Mouse (Mus musculus) kidney, embryonic 15.5 days (tissue): Measurements from ENCODE around the gene Il1r1. TPM values are rescaled to one million over a fixed set of nuclear protein-coding genes. Genes with fewer than 3 reads are reported as not detected.

Experiments used
- ATAC-seq: fragments of 200-750 bp; cut with Nextera tagmentation; replicated peaks from 2 replicates; pipeline ENCODE4 v1.8.0; 2017; ENCODE audit warnings: moderate TSS enrichment; ENCODE audit not compliant: low FRiP score
- H3K27ac ChIP-seq: fragments of 300-500 bp; sonication (generic); 2 replicates; pipeline ENCODE4 v1.5.1; 2015; ENCODE audit warnings: mild to moderate bottlenecking, inconsistent platforms
- H3K27me3 ChIP-seq: fragments of 300-500 bp; sonication (generic); 2 replicates; pipeline ENCODE4 v1.6.1; 2015; ENCODE audit warnings: inconsistent platforms
- H3K36me3 ChIP-seq: fragments of 300-500 bp; sonication (generic); 2 replicates; pipeline ENCODE4 v1.6.1; 2015; ENCODE audit warnings: inconsistent platforms
- H3K4me1 ChIP-seq: fragments of 300-500 bp; sonication (generic); 2 replicates; pipeline ENCODE4 v1.6.1; 2015; ENCODE audit warnings: inconsistent platforms
- H3K4me2 ChIP-seq: fragments of 300-500 bp; sonication (generic); 2 replicates; pipeline ENCODE4 v1.6.1; 2015; ENCODE audit warnings: moderate library complexity, mild to moderate bottlenecking, inconsistent platforms
- H3K4me3 ChIP-seq: fragments of 300-500 bp; sonication (generic); replicated peaks from 2 replicates; pipeline ENCODE4 v1.5.1; 2015; ENCODE audit warnings: mild to moderate bottlenecking, inconsistent platforms
- H3K9ac ChIP-seq: fragments of 300-500 bp; sonication (generic); 2 replicates; pipeline ENCODE4 v1.6.1; 2015; ENCODE audit warnings: mild to moderate bottlenecking, inconsistent platforms
- H3K9me3 ChIP-seq: fragments of 300-500 bp; sonication (generic); replicated peaks from 2 replicates; pipeline ENCODE4 v1.6.1; 2016; ENCODE audit warnings: inconsistent platforms
- WGBS: fragments of 180-500 bp; shearing (Covaris S2); methylation state at CpG from one replicate; pipeline ENCODE4 v1.1.7; 2015; ENCODE audit warnings: mixed read lengths; 5-methylcytosine and 5-hydroxymethylcytosine counted together
- polyA plus RNA-seq: library from polyadenylated mRNA; unstranded; fragments of >200 nt; fragmentation: Nextera tagmentation; extraction: Ambion mirVana; gene quantifications from 2 replicates; pipeline ENCODE4 v1.2.1, GENCODE M21; 2015

The Il1r1 gene
- polyA plus RNA-seq, 1 experiment from 2014 or later: 4.6 TPM

DNA sequence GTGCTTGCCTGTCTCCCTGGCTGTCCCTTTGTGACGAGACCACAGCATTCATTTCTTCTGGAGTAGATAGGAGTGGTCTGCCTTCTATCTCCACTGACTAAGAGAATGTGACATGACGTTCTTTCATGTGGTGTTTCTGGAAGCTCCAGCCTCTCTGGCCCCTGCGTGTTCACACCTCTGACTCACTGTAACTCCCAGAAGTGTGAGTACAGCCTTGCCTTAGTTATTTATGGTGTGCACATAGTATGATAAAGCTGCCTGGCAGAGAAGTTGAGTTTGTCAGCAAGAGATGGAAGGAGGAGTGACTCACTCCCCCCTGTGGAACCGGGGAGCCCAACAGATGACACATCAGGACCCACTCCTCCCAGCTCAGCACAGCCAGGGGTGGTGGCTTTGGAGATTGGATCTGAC lies 133.9 kb downstream of the Il1r1 start:
- Histone ChIP-seq H3K9me3 (no peaks in the 10 kb centered on the region), H3K4me2 (no peak overlapping the region), H3K27ac (no peak overlapping the region), H3K9ac (no peak overlapping the region), H3K36me3 (no peaks in the 10 kb centered on the region), H3K27me3 (no peaks in the 10 kb centered on the region), H3K4me1 (peaks cover 6% of the 10 kb centered on the region; the same call in 1 of the 2 replicates), H3K4me3 (no peak overlapping the region)
- ATAC-seq: 0 out of 2 replicates have a peak, but pooled peaks have one; percentile 49
- 66% methylated on average over 4 of the region's 4 CpGs for WGBS

DNA sequence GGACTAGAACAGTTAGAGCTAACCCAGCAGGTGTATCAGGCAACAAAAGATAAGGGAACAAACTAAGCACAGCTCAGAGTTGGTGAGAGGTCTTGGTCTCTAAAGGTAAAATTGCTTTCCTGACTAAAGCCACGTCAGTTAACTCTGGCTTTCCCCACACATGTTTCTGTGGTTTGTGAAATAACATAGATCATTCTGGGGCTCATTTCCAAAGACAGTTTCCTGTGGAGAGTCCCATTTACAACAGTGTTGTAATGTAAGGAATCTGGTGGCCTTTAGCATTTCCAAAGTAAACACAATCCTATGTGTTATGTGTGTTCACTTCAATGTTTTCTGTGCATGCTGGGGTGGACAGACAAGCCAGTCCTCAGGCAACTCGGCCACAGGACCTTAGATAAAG lies 134.9 kb downstream of the Il1r1 start:
- H3K36me3 ChIP-seq: no peaks in the 10 kb centered on the region
- H3K4me1 ChIP-seq: peaks cover 6% of the 10 kb centered on the region; the same call in 1 of the 2 replicates
- no peaks in the 10 kb centered on the region for H3K27me3 ChIP-seq
- 44% methylated on average over 2 of the region's 2 CpGs for WGBS
- no peak overlapping the region for H3K4me3 ChIP-seq
- H3K9me3 ChIP-seq: no peaks in the 10 kb centered on the region
- H3K9ac ChIP-seq: no peak overlapping the region
- no peak overlapping the region for H3K27ac ChIP-seq
- no peak overlapping the region for H3K4me2 ChIP-seq
- no peak for ATAC-seq

DNA sequence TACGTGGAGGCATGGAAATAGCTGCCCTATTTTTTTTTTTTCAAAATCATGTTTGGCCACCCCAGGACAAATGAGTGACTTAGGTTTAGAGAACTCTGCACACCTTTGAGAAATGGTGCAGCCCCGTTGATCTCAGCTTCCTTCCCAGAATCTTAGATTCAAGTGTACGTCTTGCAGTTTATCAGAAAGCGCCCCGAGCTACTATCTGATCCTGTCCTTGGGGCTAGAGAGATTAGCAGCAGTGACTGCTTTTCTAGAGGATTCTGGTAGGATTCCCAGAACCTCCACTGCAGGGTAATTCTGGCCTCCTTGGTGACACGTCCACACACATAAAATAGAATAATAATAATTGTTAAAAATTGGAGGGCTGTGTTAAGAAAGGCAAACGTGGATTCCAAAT lies 136.1 kb downstream of the Il1r1 start:
- Histone ChIP-seq H3K27me3 (no peaks in the 10 kb centered on the region), H3K4me3 (no peak overlapping the region), H3K9me3 (no peaks in the 10 kb centered on the region), H3K27ac (no peak overlapping the region), H3K4me1 (peaks cover 6% of the 10 kb centered on the region; the same call in 1 of the 2 replicates), H3K4me2 (no peak overlapping the region), H3K36me3 (no peaks in the 10 kb centered on the region), H3K9ac (no peak overlapping the region)
- 88% methylated on average over 7 of the region's 7 CpGs for WGBS
- ATAC-seq: no peak

DNA sequence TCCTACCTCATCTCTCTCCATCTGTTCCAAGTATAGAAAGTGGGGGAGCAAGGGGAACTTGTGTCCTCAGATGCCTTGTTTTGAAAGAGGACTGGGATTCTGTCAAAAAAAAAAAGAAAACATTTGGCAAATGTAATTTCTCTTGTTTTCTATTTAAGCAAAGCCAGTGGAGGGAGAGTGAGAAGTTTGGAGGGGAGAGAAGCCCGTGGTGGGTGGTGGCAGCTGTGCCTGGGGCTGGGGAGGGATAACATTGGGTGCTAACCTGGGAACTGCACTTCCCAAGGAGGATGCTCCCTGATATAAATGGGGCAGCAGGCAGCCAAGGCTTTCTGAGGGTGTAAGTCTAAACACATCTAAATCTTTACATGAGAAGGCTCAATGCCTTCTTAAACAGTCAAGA lies 136.7 kb downstream of the Il1r1 start:
- no peak for ATAC-seq
- WGBS: 85% methylated on average over 1 of the region's 1 CpGs
- Histone ChIP-seq H3K9ac (no peak overlapping the region), H3K4me2 (no peak overlapping the region), H3K9me3 (no peaks in the 10 kb centered on the region), H3K4me1 (peaks cover 6% of the 10 kb centered on the region; the same call in 1 of the 2 replicates), H3K27me3 (no peaks in the 10 kb centered on the region), H3K27ac (no peak overlapping the region), H3K4me3 (no peak overlapping the region), H3K36me3 (no peaks in the 10 kb centered on the region)

DNA sequence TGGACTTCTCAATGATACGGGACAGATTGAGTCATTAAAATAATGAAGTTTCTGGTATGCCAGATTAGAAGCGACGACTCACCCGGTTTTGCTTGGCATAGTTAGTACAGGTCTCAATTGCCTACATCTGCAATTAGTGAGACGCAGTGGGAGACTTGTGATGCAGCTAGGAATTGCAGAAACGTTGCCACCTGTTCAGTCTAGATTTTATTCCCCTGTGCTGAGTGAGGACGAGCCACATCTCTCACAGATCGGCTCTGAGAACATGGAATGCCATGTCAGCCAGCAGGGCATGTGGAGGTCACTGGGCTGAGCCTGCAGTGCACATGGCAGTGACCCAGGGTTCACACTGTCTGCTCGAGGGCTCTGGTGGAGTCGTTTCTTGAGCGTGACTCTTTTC lies 137.9 kb downstream of the Il1r1 start:
- Histone ChIP-seq H3K9ac (no peak overlapping the region), H3K4me1 (peaks cover 3% of the 10 kb centered on the region; the same call in 1 of the 2 replicates), H3K4me2 (no peak overlapping the region), H3K27me3 (no peaks in the 10 kb centered on the region), H3K27ac (no peak overlapping the region), H3K36me3 (no peaks in the 10 kb centered on the region), H3K4me3 (no peak overlapping the region), H3K9me3 (no peaks in the 10 kb centered on the region)
- no peak for ATAC-seq
- 68% methylated on average over 11 of the region's 11 CpGs for WGBS

Other genes starting within 250 kb of the Il1r1 start
- gene Il1r2, start 151.0 kb upstream of the Il1r1 start, polyA plus RNA-seq: 0.50 and 0.74 TPM in 2 replicates
- 7.4 and 8.8 TPM in 2 replicates for gene Il1rl2, start 99.5 kb downstream of the Il1r1 start, polyA plus RNA-seq
- 0.38 and 0.51 TPM in 2 replicates for gene Il1rl1, start 204.5 kb downstream of the Il1r1 start, polyA plus RNA-seq
- gene Il18r1, start 240.5 kb downstream of the Il1r1 start, polyA plus RNA-seq: 0.14 and 0.27 TPM in 2 replicates